Mouse (Mus musculus) erythroblast, adult 5-6 weeks (primary cell): Measurements from ENCODE around the gene Fiz1. TPM values are rescaled to one million over a fixed set of nuclear protein-coding genes. Genes with fewer than 3 reads are reported as not detected.

ENCODE experiments used
- ATAC-seq: replicated peaks from 2 replicates; pipeline ENCODE4 v1.8.0; 2016; ENCODE audit warnings: moderate number of reproducible peaks, mild to moderate bottlenecking, moderate TSS enrichment, inconsistent platforms; ENCODE audit not compliant: poor library complexity, low FRiP score, severe bottlenecking
- total RNA-seq, 2 experiments: library from RNA; stranded (forward) in 1 of 2; stranded (reverse) in 1 of 2; fragments of 150-400 nt in 1 of 2; fragments of 200-764, 138-1000 nt in 1 of 2; gene quantifications; 2 replicates each; pipeline versions ENCODE4 v1.2.3 to v1.2.4; 2015 to 2017; ENCODE audit warnings: low replicate concordance in 2 of 2

The Fiz1 gene
- 6.7 and 9.2 TPM in 2 replicates for total RNA-seq (2015; ENCODE audit: low replicate concordance)
- total RNA-seq (2017; ENCODE audit: low replicate concordance) = 2.6 and 4.2 TPM in 2 replicates

DNA sequence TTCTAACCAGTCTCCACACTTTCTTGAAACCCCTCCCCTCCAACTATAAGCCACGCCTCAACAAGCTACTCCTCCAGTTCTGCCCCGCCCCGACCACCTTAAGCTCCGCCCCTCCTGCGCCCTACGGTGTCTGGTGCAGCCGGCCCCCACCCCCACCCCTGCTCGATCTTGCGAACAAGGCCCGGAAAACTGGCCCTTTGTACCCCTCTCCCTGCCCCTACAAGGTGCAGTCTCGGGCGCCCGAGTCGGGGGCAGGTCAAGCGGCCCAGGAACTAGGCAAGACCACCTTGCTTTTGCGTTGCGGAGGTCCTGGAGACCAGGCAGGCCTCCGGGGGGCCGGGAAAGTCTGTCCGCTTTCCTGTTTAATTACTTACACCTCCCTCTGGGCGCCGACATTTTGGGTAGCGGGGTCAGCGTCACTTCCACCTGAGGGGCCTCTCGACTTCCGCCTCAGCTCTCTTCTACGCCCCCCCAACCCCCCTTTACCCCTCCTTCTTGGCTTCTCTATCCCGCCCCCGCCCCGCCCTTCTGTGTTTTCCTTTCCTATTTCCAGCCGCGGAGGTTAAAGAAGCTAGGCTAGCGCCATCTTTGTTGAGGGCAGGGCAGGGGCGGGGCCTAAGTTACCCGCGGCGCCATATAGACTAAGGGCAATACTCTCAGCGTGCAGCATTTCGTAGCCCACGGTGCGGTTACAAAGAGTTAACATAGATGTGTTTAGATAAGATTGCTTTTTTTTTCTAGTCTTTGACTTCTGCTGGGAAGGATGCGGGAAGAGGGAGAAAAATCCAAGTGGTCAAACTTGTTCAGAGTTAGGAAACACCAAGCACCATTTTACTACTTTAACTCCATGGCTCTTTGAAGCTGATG, at the start of gene Fiz1, which contains the start of gene Zfp524:
Fiz1 (minus strand) TSS at position 447 of the 867 bp plus-strand sequence.
Zfp524 (plus strand) TSS at position 165 of the 867 bp plus-strand sequence.
- ATAC-seq = peak; percentile 79

DNA sequence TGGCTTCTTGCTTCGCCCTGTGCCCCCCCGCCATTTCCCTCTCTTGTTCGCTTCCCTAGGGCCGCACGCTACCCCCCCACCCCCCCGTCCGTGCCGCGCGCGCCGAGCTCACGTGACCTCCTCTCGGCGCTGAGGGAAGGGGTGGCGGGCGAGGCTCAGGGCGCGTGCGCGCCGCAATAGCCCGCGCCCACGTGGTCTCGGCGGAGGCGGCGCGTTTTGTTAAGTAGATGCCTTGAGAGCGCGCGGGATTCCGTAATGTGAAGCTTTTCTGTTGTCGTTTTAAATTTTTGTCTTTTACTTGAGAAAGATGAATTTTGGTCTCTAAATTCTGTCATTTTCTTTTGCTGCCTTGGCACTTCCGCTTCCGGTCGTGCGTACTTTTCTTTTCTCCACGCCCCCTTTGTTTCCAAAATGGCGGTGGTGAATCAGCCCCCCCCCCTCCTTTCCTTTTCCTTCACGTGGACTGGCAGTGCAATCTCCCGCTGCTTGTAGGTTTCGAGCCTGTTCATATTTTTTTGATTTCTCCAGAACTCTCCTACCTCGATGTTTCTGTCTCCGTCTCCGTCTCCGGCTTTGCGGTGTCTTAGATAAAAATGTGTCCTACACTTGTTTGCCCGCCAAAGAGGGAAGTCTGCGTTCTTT, 48.0 kb upstream of the Fiz1 start:
- ATAC-seq = no peak

DNA sequence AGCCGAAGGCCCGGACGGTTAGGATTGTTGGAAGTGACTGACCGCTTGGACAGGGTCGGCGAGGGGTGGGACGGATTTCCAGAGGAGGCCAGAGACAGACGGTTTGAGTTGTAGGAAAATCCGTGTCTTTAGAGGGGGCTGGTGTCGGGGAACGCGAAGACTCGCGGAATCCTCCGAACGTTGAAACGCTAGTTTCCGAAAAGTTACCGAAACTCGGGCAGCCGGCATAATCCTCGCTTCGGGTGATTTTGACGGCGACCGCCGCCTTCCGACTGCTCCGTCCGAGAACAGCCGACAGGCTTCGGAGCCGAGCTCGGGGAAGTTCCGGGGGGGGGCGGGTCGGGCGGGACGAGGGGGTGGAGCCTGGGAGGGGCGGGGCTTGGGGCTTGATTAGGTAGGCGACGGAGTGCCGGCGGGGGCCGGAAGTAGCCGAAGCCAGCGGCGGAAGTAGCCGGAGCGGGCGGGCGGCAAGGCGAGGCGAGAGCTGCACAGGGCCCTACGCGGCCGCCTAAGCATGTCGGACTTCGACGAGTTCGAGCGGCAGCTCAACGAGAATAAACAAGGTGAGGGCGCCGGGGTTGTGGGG, 47.4 kb upstream of the Fiz1 start, which contains the start of gene U2af2:
U2af2 (plus strand) TSS at position 370 of the 586 bp plus-strand sequence.
- peak; percentile 60 for ATAC-seq

DNA sequence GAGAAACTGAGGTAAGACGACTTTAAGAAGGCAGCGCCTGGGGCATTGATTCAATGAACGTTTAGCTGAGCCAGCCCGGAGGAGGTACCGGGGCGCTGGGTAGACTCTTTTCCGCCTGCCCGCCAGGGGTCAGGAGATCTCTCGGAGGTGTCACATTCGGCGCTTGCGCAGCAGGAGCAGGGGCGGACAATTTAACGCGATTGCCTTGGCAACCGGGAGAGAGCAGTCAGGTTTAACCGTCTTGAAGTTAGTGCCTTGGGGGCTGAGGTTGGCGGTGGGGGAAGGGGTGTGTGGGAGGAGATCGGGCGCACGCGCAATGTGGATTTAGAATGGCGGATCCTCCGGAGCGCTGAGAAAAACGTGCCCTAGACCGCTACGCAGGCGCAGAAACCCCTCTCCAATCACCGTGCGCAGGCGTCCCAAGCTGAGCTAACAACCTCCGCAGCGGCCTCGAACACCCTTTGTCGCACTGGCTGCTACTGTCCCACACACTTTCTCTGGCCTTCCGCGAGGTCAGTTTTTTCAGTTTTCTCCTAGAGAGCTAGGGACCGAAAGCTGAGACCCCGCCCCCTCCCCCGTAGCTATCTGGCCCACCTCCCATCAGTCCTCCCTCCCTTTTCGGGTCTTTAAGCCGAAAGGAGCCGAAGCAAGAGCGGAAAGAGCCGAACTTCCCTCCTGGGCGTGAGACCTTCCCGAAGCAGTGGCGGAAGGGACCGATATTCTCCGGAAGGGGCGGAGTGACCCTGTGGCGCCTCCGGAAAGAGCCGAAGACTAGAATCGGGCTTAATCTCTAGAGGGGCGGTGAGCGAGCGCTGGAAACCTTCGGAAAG, 46.7 kb upstream of the Fiz1 start:
- peak; percentile 84 for ATAC-seq

DNA sequence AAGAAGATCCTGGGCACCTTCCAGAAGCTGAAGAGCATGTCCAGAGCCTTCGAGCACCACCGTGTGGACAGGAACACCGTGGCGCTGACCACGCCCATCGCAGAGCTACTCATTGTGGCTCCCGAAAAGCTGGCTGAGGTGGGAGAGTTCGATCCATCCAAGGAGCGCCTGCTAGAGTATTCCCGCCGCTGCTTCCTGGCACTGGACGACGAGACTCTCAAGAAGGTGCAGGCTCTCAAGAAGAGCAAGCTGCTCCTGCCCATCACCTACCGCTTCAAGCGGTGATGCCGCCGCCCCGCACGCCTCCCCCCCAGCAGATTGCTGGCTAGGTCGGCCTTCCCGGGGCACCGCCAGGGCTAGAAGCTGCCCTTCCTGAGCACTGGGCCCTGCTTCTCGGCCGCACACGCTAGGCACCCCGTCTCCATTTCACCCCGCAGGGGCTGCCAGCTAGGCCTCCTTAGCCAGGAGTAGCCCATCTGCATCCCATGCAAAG, 45.8 kb upstream of the Fiz1 start:
- ATAC-seq = peak; percentile 67

DNA sequence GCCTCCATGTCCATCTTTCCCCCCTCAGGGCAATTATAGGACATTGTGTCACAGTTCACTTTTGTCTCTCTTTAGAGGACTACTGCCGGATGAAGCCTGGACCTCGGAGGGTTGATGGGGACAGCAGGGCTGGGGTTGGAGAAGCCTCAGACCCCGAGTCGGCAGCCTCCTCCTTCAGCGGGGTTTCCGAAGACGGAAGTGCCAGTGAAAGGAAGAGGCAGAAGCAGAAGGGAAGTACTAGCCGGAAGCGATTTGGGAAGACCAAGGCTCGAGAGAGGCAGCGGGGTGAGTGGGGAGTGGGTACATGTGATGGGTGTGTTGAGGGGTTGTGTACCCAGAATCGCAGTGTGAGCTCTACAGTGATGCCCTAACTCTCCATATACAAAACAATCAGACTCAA, 44.9 kb upstream of the Fiz1 start:
- no peak for ATAC-seq

DNA sequence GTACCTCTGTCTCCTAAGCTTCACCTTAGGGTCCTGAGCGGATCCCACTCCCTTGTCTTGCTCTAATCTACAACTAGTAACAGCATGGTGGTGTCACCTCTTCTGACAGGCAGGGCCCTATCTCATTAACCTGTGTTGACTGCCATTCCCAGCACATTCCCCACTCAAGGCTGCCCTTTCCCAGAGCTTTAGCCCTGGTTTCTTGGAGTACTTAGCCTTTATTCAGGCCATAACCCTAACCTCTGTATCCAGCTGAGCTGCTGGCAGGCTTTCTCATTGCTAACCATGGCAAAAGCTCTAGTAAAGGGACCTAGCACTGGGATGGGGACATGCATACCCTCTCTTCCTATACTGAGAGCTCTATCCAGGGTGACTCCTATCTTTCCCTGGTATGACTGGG, 44.1 kb upstream of the Fiz1 start:
- no peak for ATAC-seq

DNA sequence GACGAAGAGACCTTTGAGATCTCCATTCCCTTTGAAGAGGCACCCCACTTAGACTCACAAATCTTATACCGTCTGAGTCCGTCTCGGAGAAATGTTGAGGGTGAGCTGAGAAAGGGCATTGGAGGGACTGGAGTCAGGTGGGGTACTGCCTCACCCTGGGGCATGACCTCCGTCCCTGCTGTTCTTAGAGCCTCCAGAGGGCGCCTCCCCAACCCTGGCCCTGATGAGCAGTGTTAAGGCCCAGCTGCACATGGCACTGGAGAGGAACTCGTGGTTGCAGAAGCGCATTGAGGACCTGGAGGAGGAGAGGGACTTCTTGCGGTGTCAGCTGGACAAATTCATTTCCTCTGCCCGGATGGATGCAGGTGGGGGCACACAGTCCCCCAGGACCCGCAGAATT, 43.3 kb upstream of the Fiz1 start:
- no peak for ATAC-seq

DNA sequence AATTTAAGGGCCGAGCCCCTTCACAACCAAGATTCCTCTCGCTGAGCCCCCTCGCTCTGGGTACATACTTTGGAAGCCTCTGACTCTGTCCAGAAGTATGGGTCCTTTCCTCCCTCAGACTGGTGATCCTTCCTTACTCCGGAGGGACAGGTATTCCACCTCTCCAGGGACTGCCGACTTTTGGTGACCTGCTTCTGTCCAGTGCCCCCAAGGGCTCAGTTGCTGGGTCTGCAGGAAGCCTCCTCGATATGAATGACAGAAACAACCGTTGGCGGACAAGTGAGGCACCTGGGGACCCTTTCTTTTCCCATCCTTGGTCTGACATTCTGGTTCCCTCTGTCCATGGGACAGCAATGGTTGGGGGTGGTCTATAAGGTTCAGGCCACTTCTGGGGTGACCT, 42.9 kb upstream of the Fiz1 start:
- ATAC-seq = no peak

DNA sequence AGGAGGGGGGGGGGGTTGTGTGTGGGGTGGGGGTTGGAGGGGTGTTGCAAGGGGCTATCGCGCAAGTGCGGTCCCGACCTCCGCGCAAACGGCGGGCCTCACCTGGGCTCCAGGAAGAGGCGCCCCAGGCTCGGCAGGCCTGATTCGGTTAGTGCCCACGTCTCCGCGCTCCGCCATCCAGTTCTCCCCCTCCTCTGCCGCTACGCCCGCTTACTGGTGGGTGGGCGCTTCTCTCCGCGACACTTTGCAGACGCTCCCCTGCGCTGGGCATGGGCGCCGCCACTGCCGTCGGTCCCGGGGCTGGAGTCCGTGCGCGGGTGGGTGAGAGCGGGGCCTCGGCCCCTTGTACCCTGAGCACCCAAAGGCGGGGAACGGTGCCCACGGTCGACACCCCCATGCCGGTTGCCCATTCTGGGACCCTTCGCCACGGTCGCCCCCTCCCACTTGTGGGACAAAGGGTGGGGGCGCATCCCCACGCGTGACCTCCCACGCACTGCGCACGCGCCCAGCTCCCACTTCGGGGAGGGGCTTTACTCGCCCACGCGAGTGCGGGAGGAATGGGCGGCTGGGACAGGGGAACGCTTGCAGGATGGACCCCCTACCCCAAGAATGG, 42.3 kb upstream of the Fiz1 start:
- no peak for ATAC-seq

DNA sequence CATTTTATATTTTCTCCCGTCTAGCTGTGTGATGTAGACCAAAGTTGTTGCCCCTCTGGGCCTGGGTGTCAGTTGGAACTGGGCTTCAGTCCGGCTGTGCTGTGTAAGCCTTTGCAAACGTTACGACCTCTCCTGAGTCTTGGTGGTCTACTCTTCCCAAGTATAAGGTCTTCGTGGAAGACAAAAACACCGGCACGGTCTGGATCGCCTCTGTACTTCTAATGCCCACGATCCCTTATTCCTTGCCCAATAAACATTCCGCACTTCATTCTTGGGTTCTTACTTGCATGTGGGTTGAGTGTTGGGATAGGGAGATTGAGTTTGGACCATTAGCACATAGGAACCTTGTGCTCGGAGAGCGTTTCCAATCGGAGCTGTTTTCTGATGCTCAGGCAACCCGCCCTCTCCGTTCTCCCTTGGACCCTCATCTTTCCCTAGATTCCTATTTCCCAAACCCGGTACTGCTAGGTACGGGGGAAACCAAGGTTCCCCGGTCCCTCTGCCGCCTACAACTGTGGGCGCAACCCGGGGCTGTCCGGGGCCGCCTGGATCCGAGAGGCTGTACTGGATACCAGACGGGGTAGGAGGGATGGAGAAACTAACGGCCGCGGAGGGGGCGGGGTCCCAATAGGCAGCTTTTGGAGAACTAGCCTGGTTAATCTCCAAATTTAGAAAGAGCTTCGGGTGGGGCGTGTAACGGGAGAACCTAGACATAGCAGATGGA, 39.1 kb upstream of the Fiz1 start:
- no peak for ATAC-seq

DNA sequence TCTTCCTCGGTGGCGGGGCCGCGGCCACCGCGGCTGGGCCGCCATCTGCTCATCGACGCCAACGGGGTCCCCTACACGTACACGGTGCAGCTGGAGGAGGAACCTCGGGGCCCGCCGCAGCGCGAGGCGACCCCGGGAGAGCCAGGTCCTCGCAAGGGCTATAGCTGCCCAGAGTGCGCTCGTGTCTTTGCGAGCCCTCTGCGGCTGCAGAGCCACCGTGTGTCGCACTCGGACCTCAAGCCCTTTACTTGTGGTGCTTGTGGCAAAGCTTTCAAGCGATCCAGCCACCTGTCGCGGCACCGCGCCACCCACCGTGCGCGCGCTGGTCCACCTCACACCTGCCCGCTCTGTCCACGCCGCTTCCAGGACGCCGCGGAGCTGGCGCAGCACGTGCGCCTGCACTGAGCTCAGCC, 38.4 kb upstream of the Fiz1 start:
- no peak for ATAC-seq

DNA sequence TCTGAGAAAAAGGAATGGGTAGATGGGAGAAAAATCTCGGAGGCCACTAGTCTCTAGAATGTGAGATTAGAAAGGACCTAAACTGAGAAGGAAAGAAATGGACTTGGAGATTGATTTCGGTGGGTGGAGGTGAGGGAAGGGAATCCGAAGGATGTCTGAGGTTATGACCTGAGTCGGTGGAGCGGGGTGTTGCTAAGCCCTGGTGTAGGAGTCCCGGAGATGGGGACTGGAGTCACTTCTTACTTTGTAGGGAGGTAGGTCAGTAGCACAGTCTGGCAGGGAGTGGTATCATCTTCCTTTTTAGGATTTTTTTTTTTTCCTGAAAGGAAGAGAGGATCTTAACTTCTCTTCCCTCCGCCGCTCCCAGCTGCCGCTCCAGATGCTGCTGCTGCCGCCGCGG, 37.9 kb upstream of the Fiz1 start:
- ATAC-seq = no peak

DNA sequence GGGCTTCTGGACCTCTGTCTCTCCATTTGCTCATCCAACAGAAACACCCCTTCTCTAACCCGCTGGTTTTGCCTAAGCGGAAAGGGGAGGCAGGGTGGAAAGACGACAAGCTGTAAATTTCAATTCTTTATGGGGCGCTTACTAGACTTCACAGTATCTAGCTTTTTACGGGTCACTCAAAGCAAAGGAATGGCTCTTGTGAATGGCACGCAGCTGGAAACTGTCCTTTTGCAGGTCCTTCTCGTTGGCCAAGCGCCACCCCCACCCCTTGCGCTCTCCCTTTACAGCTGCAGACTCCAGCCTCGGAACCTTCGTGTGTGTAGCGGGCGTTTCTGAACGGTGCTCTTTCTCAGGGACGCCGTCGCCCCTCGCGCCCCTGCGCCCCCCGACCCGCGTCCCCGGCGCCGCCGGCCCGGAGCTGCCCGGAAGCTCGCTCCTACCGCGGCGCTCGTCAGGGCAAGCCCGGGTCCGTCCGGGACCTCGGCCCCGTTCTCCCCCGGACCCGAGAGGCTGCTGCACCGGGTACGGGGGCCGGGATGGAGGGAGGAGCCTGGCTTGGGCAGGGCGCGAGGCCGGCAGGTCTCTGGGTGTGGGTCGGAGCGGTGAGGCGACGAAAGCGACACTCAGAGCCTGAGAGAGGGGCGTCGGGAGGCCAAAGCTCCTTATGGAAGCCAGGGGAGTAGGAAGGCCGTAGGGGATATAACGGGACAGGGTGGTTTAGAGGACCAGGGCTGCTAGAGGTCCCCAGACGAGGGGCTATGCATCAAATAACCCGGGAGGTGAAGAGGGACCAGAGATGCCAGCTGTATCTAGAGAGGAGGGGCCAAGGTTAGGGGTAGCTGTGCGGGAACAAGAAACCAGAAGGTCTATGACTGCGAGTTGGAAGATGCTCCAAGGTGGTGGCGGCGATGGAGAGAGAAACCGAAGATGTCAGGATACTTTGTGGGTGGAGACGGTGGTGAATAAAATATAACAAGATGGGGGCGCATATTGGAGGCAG, 37.0 kb upstream of the Fiz1 start, which contains the start of gene Zfp580:
Zfp580 (plus strand) TSS at position 346 of the 1,000 bp plus-strand sequence.
- no peak for ATAC-seq

DNA sequence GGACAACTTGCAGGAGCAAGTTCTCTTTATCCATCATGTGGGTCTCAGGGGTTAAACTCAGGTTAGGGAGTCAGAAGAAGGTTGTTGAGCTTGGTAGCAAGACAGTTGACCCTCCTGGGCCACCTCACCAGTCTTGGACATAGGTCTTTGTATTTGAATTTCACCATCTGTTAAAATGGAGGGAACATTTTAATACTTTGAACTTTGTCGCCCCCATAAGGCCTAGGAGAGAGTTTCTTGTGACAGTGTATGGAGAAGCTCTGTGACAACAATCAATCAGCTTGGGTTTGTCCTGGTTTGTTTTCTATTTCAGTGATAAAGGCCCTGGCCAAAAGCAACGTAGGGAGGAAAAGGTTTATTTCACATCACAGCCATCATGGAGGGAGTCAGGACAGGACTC, 32.8 kb upstream of the Fiz1 start:
- 0 out of 2 replicates have a peak, but pooled peaks have one; percentile 55 for ATAC-seq

DNA sequence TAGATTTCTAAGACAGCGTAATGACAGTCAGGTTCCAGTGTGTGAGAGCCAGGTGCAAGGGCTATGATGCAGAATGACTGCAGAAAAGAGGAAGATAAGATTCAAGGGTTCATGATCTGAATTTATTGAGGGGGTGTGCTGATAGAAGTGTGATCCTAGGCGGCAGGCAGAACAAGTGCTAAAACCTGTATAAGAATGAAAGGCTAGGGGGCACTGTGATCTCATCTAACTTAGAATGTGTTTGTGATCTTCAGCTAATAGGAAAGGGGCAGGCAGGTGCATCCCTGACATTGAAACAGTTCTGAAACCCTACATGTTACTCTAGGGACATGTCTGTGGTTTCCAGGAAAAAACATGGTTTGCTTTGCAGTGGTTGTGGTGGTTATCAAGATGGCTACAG, 31.6 kb upstream of the Fiz1 start:
- no peak for ATAC-seq

DNA sequence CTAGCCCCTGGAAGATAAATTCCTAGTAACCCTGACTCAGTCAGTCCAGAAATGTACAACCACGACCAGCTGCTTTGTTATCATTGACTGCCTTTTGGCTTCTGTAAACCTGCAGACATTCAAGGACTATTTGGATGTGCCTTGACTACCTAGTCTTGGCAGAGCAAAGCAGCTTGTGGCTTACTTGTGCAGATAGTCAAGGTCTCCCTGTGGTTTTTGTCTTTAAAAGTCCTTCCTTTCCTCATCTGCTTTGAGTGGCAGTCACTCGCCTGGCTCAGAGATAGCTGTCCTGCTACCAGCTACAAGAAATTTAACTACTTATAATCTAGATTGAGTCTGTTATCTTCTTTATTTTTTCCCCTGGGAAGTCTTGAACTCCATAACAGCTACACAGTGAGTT, 30.5 kb upstream of the Fiz1 start:
- no peak for ATAC-seq
